Mouse (Mus musculus): Measurements from ENCODE around the gene Kat14. TPM values are rescaled to one million over a fixed set of nuclear protein-coding genes. Genes with fewer than 3 reads are reported as not detected.

Gene Kat14
- polyA plus RNA-seq, 1 experiment = 34.8 TPM

DNA sequence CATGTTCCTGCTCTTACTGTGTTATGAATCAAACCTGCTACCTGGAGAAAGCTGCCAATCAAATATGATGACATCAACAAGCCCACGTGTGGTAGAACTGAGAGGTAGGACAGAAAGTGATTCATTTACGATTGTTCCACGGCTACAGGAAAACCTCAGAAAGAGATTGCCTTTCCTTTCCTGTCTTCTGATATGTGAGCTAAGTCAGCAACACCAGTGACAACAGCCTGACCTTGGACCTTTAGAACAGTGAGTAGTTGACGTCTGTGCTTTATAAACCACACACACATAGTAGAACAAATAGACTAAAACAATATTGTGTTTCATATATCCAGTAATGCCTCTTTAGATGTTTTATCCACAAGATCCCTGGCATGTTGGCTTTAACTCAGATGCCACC is 25.6 kb upstream of the Kat14 start:
- Histone ChIP-seq H3K27me3 (ENCODE audit: control insufficient read depth, insufficient read depth, low read length) (no peaks in the 10 kb centered on the region), H3K4me1 (replicated peaks; ENCODE audit: control insufficient read depth, insufficient read depth, low read length) (no peaks in the 10 kb centered on the region), H3K36me3 (ENCODE audit: control insufficient read depth, insufficient read depth, low read length) (no peaks in the 10 kb centered on the region), H3K27ac (ENCODE audit: control insufficient read depth, insufficient read depth, low read length) (no peak overlapping the region), H3K4me3 (ENCODE audit: control insufficient read depth, insufficient read depth, low read length) (no peak overlapping the region)
- TF ChIP-seq CTCF (IDR thresholded peaks at IDR 0.05; ENCODE audit: borderline replicate concordance, control insufficient read depth, extremely low read depth, insufficient read depth, low read length, poor library complexity) (no peak), POLR2A (IDR thresholded peaks at IDR 0.05; ENCODE audit: control insufficient read depth, extremely low read depth, insufficient read depth, low read length, poor library complexity) (no peak)
- DNase-seq = no peak
- 13% methylated on average over 4 of the region's 4 CpGs for WGBS

DNA sequence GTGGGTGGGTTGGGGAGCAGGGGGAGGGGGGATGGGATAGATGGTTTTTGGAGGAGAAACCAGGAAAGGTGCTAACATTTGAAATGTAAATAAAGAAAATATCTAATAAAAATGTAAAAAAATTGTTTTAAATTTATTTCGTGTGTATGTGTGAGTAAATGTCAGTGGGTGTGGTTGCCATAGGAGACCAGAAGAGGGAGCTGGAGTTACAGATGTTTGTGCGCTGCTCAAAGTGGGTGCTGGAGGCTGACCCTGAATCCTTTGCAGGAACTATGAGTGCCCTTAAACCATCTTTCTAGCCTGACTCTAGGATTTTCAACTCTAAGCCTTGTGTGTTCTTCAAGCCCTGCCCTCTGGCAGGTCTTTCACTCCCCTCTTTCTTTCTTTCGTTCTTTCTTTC is 20.3 kb upstream of the Kat14 start:
- no peaks in the 10 kb centered on the region for H3K27me3 ChIP-seq (ENCODE audit: control insufficient read depth, insufficient read depth, low read length)
- peak; percentile 13 for DNase-seq
- TF ChIP-seq POLR2A (IDR thresholded peaks at IDR 0.05; ENCODE audit: control insufficient read depth, extremely low read depth, insufficient read depth, low read length, poor library complexity) (no peak), CTCF (IDR thresholded peaks at IDR 0.05; ENCODE audit: borderline replicate concordance, control insufficient read depth, extremely low read depth, insufficient read depth, low read length, poor library complexity) (no peak)
- 83% methylated on average over 3 of the region's 3 CpGs for WGBS
- no peak overlapping the region for H3K27ac ChIP-seq (ENCODE audit: control insufficient read depth, insufficient read depth, low read length)
- H3K4me3 ChIP-seq (ENCODE audit: control insufficient read depth, insufficient read depth, low read length) = no peak overlapping the region
- H3K36me3 ChIP-seq (ENCODE audit: control insufficient read depth, insufficient read depth, low read length) = no peaks in the 10 kb centered on the region
- H3K4me1 ChIP-seq (replicated peaks; ENCODE audit: control insufficient read depth, insufficient read depth, low read length) = no peaks in the 10 kb centered on the region

DNA sequence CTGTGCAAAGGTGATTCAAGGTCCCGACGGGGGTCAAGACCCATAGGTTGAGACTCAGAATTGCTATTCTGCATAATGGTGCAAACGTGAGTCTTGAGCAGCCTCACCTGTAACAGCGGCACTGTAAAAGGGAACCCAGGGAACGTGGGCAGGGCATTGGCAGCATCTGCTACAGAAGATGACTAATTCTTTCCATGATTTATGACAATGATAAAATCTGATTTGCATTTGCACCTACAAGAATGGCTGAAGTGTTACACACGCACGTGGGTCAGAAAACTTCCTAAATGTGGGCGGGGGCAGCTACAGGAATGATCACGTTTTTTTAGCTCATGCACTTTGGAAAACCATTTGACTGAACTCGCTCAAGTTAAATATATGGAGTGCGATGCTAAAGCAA is 15.9 kb upstream of the Kat14 start:
- Histone ChIP-seq H3K27me3 (ENCODE audit: control insufficient read depth, insufficient read depth, low read length) (no peaks in the 10 kb centered on the region), H3K4me1 (replicated peaks; ENCODE audit: control insufficient read depth, insufficient read depth, low read length) (no peaks in the 10 kb centered on the region), H3K36me3 (ENCODE audit: control insufficient read depth, insufficient read depth, low read length) (no peaks in the 10 kb centered on the region), H3K4me3 (ENCODE audit: control insufficient read depth, insufficient read depth, low read length) (no peak overlapping the region), H3K27ac (ENCODE audit: control insufficient read depth, insufficient read depth, low read length) (no peak overlapping the region)
- 91% methylated on average over 11 of the region's 11 CpGs for WGBS
- no peak for DNase-seq
- TF ChIP-seq POLR2A (IDR thresholded peaks at IDR 0.05; ENCODE audit: control insufficient read depth, extremely low read depth, insufficient read depth, low read length, poor library complexity) = no peak
- no peak for TF ChIP-seq CTCF (IDR thresholded peaks at IDR 0.05; ENCODE audit: borderline replicate concordance, control insufficient read depth, extremely low read depth, insufficient read depth, low read length, poor library complexity)

DNA sequence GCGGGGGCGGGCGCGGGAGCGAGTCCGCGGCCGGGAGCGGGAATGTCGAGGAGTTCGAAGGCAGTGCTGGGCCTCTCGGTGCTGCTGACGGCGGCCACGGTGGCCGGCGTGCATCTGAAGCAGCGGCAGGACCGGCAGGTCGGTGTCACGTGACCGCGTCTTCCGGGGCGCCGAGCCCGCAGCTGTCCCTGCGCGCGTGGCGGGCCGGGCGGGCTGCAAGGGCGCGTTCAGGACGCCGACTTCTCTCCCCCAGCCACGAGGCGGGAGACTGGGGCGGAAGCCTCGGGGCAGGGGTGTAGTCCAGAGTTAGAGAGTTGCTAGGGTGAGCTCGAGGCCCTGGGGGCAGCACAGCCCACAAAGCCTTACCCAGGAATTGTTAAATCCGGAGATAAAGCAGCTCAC is 238 bp downstream of the Kat14 start:
- DNase-seq = peak; percentile 84
- TF ChIP-seq POLR2A (IDR thresholded peaks at IDR 0.05; ENCODE audit: control insufficient read depth, extremely low read depth, insufficient read depth, low read length, poor library complexity) = peak; percentile 76
- 0 out of 2 replicates have a peak, but pooled peaks have one; percentile 1 for TF ChIP-seq CTCF (IDR thresholded peaks at IDR 0.05; ENCODE audit: borderline replicate concordance, control insufficient read depth, extremely low read depth, insufficient read depth, low read length, poor library complexity)
- WGBS = under 1% methylated on average over 40 of the region's 43 CpGs

DNA sequence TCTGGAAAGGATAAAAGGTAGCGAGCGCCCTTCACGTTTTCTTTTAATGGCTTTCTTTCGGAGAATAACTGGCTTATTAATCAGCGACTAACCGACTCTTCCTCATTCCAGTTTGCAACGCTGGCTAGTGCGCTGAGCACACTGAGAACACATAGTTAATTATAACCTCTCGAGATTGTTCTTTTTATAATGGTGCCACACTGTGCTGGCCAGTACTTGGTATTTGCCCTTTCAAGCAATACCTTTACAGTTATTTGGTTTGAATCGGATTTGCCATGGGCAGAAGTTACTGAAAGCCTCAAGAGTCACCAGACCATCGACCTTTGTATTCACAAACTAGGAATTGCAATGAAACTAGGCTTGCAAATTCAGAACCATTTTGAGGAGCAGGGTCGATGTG is 728 bp downstream of the Kat14 start:
- no peaks in the 10 kb centered on the region for H3K27me3 ChIP-seq (ENCODE audit: control insufficient read depth, insufficient read depth, low read length)
- DNase-seq = no peak
- TF ChIP-seq POLR2A (IDR thresholded peaks at IDR 0.05; ENCODE audit: control insufficient read depth, extremely low read depth, insufficient read depth, low read length, poor library complexity) = no peak
- TF ChIP-seq CTCF (IDR thresholded peaks at IDR 0.05; ENCODE audit: borderline replicate concordance, control insufficient read depth, extremely low read depth, insufficient read depth, low read length, poor library complexity) = no peak
- peaks cover 14% of the 10 kb centered on the region; the same call in 1 of the 2 replicates for H3K36me3 ChIP-seq (ENCODE audit: control insufficient read depth, insufficient read depth, low read length)
- under 1% methylated on average over 12 of the region's 12 CpGs for WGBS
- H3K4me3 ChIP-seq (ENCODE audit: control insufficient read depth, insufficient read depth, low read length) = peak overlapping the region; percentile 86
- peaks cover 2% of the 10 kb centered on the region for H3K4me1 ChIP-seq (replicated peaks; ENCODE audit: control insufficient read depth, insufficient read depth, low read length)
- no peak overlapping the region for H3K27ac ChIP-seq (ENCODE audit: control insufficient read depth, insufficient read depth, low read length)

More for the DNA sequence above, 238 bp downstream of the Kat14 start:
- peak overlapping the region; percentile 44; the same call in 1 of the 2 replicates for H3K27ac ChIP-seq (ENCODE audit: control insufficient read depth, insufficient read depth, low read length)
- H3K4me3 ChIP-seq (ENCODE audit: control insufficient read depth, insufficient read depth, low read length) = peak overlapping the region; percentile 86
- peaks cover 10% of the 10 kb centered on the region; the same call in 1 of the 2 replicates for H3K36me3 ChIP-seq (ENCODE audit: control insufficient read depth, insufficient read depth, low read length)
- H3K27me3 ChIP-seq (ENCODE audit: control insufficient read depth, insufficient read depth, low read length) = no peaks in the 10 kb centered on the region
- H3K4me1 ChIP-seq (replicated peaks; ENCODE audit: control insufficient read depth, insufficient read depth, low read length) = peaks cover 2% of the 10 kb centered on the region

DNA sequence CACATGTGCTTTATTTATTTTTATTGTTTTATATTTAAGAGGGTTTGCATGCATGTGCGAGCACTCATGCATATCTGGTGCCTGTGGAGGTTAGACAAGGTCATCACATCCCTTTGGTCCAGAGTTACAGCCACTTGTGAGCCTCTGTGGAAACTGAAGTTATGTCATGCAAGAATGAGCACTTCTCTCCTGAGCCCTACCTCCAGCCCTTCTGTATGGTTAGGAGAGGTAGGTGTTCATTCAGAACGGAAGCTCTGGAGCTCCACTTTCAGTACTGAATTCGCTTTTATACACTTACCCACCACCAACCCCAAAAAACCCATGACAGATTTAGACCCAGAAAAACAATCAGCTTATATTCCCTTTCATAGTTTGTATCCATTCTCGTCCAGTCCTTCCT is 2.8 kb downstream of the Kat14 start:
- Histone ChIP-seq H3K27me3 (ENCODE audit: control insufficient read depth, insufficient read depth, low read length) (no peaks in the 10 kb centered on the region), H3K4me1 (replicated peaks; ENCODE audit: control insufficient read depth, insufficient read depth, low read length) (peaks cover 2% of the 10 kb centered on the region), H3K36me3 (ENCODE audit: control insufficient read depth, insufficient read depth, low read length) (peaks cover 14% of the 10 kb centered on the region), H3K27ac (ENCODE audit: control insufficient read depth, insufficient read depth, low read length) (no peak overlapping the region), H3K4me3 (ENCODE audit: control insufficient read depth, insufficient read depth, low read length) (no peak overlapping the region)
- DNase-seq = no peak
- TF ChIP-seq POLR2A (IDR thresholded peaks at IDR 0.05; ENCODE audit: control insufficient read depth, extremely low read depth, insufficient read depth, low read length, poor library complexity) (no peak), CTCF (IDR thresholded peaks at IDR 0.05; ENCODE audit: borderline replicate concordance, control insufficient read depth, extremely low read depth, insufficient read depth, low read length, poor library complexity) (no peak)
- WGBS = 95% methylated on average over 4 of the region's 4 CpGs

DNA sequence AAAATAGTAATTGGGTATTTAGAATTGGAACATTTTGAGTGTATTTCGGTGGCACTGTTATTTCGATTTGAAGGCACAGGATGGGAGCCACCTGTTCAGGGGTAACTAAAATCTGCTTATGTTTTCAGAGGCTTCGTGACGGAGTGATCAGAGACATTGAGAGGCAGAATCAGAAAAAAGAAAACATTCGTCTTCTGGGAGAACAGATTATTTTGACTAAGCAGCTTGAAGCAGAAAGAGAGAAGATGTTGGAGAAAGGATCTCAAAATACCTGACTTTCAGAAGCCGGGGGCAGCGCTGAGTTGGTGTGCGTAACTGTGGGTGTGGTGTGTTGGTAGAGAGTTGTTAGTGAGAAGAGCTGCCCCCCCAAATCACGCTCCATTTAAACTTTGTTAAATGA is 4.3 kb downstream of the Kat14 start:
- no peak for TF ChIP-seq POLR2A (IDR thresholded peaks at IDR 0.05; ENCODE audit: control insufficient read depth, extremely low read depth, insufficient read depth, low read length, poor library complexity)
- TF ChIP-seq CTCF (IDR thresholded peaks at IDR 0.05; ENCODE audit: borderline replicate concordance, control insufficient read depth, extremely low read depth, insufficient read depth, low read length, poor library complexity) = no peak
- Histone ChIP-seq H3K4me1 (replicated peaks; ENCODE audit: control insufficient read depth, insufficient read depth, low read length) (peaks cover 2% of the 10 kb centered on the region), H3K36me3 (ENCODE audit: control insufficient read depth, insufficient read depth, low read length) (peaks cover 23% of the 10 kb centered on the region), H3K27ac (ENCODE audit: control insufficient read depth, insufficient read depth, low read length) (no peak overlapping the region), H3K4me3 (ENCODE audit: control insufficient read depth, insufficient read depth, low read length) (no peak overlapping the region), H3K27me3 (ENCODE audit: control insufficient read depth, insufficient read depth, low read length) (no peaks in the 10 kb centered on the region)
- WGBS = 98% methylated on average over 9 of the region's 9 CpGs
- DNase-seq = no peak

All from thymus, adult 2 months (tissue).